Mouse (Mus musculus): ENCODE measurements around the gene 2310022A10Rik. TPM values are rescaled to one million over a fixed set of nuclear protein-coding genes. Genes with fewer than 3 reads are reported as not detected.
A peak's percentile ranks its signal among the peaks of the same experiment; 100 is the strongest.

Gene 2310022A10Rik
- polyA plus RNA-seq, 1 experiment from 2014 or later = 22.5 TPM

DNA sequence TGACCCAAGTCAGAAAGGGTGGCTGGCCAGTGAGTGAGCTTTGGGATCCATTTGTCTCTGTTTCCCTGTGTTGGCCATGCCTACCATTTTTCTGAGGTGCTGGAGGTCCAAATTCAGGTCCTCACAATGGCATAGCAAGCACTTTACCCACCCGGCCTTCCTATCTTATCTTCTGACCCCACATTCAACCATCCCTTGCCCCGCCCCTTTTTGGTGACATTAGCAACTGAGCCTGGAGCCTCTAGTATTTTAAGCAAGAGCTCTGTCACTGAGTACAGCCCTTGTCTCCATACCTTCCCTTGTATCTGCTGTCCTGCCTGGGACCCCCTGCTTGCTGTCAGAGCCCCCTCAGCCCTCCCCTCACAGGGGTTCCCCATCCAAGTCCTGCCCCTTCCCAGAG, 17.6 kb upstream of the 2310022A10Rik start:
- 57% methylated on average over 2 of the region's 2 CpGs for WGBS (ENCODE audit: insufficient replicate concordance)
- Histone ChIP-seq H3K9ac (ENCODE audit: low read depth, low read length) (no peak overlapping the region), H3K4me1 (ENCODE audit: control insufficient read depth, insufficient read depth, low read length) (peaks cover 4% of the 10 kb centered on the region), H3K27me3 (ENCODE audit: control insufficient read depth, insufficient read depth, low read length) (no peaks in the 10 kb centered on the region), H3K4me2 (peak overlapping the region; percentile 31; the same call in 1 of the 2 replicates), H3K36me3 (ENCODE audit: control insufficient read depth, insufficient read depth, low read length) (peaks cover 8% of the 10 kb centered on the region), H3K27ac (ENCODE audit: low read depth, low read length) (peak overlapping the region; percentile 64; the same call in 1 of the 2 replicates), H3K4me3 (ENCODE audit: low read depth, low read length) (no peak overlapping the region), H3K9me3 (replicated peaks; ENCODE audit: control insufficient read depth, low read length) (no peaks in the 10 kb centered on the region)
- peak; percentile 55; the same call in 1 of the 2 replicates for ATAC-seq (replicated peaks; ENCODE audit: insufficient number of reproducible peaks, low FRiP score, low TSS enrichment)

DNA sequence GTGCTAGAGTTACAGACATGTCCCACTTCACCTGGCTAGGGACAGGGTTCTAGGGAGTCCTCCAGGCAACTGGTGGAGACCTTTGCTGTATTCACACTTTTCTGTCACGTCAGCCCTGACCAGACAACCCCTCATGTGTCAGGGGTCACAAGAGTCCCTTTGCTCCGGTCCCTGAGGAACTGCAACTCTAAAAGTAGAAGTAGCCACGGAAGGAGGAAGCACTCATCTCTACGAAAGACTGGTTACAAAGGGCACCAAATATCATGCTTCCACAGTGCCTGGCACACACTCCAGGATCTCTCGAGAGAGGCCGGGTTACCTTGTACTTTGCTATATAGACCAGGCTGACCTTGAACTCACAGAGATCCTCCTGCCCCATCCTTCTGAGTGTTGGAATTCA, 16.4 kb upstream of the 2310022A10Rik start:
- no peaks in the 10 kb centered on the region for H3K27me3 ChIP-seq (ENCODE audit: control insufficient read depth, insufficient read depth, low read length)
- peaks cover 5% of the 10 kb centered on the region for H3K4me1 ChIP-seq (ENCODE audit: control insufficient read depth, insufficient read depth, low read length)
- no peak overlapping the region for H3K9ac ChIP-seq (ENCODE audit: low read depth, low read length)
- H3K4me3 ChIP-seq (ENCODE audit: low read depth, low read length) = no peak overlapping the region
- H3K9me3 ChIP-seq (replicated peaks; ENCODE audit: control insufficient read depth, low read length) = no peaks in the 10 kb centered on the region
- peaks cover 8% of the 10 kb centered on the region for H3K36me3 ChIP-seq (ENCODE audit: control insufficient read depth, insufficient read depth, low read length)
- 90% methylated on average over 6 of the region's 6 CpGs for WGBS (ENCODE audit: insufficient replicate concordance)
- H3K4me2 ChIP-seq = no peak overlapping the region
- no peak for ATAC-seq (replicated peaks; ENCODE audit: insufficient number of reproducible peaks, low FRiP score, low TSS enrichment)
- no peak overlapping the region for H3K27ac ChIP-seq (ENCODE audit: low read depth, low read length)

DNA sequence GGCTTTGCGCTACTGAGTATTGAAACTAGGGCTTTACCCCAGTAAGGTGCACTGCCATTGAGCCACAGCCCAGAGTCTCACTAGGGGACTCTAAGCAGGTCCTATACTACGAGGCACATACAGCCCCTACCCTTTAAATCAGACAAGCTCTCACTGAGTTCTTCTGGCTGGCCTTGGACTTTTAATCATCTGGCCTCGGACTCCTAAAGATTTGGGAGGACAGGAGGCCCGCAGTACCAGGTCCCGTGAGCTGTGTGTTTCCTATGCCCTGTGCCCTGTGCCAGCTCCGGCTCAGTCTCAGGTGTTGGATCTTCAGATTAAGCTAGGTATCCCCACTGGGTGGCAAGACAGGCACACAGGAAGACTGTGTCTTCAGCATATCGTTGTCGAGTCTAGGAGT, 15.0 kb upstream of the 2310022A10Rik start:
- 89% methylated on average over 8 of the region's 8 CpGs for WGBS (ENCODE audit: insufficient replicate concordance)
- no peak for ATAC-seq (replicated peaks; ENCODE audit: insufficient number of reproducible peaks, low FRiP score, low TSS enrichment)
- Histone ChIP-seq H3K9me3 (replicated peaks; ENCODE audit: control insufficient read depth, low read length) (no peaks in the 10 kb centered on the region), H3K4me3 (ENCODE audit: low read depth, low read length) (no peak overlapping the region), H3K4me1 (ENCODE audit: control insufficient read depth, insufficient read depth, low read length) (peaks cover 13% of the 10 kb centered on the region), H3K9ac (ENCODE audit: low read depth, low read length) (no peak overlapping the region), H3K27ac (ENCODE audit: low read depth, low read length) (no peak overlapping the region), H3K36me3 (ENCODE audit: control insufficient read depth, insufficient read depth, low read length) (peaks cover 3% of the 10 kb centered on the region; the same call in 1 of the 2 replicates), H3K4me2 (no peak overlapping the region), H3K27me3 (ENCODE audit: control insufficient read depth, insufficient read depth, low read length) (no peaks in the 10 kb centered on the region)

GRCm38 (mm10) chr7:27538797-27539196, 14.2 kb upstream of the 2310022A10Rik start:
- H3K27me3 ChIP-seq (ENCODE audit: control insufficient read depth, insufficient read depth, low read length) = no peaks in the 10 kb centered on the region
- H3K4me1 ChIP-seq (ENCODE audit: control insufficient read depth, insufficient read depth, low read length) = peaks cover 13% of the 10 kb centered on the region
- H3K9ac ChIP-seq (ENCODE audit: low read depth, low read length) = no peak overlapping the region
- 76% methylated on average over 2 of the region's 2 CpGs for WGBS (ENCODE audit: insufficient replicate concordance)
- H3K4me2 ChIP-seq = no peak overlapping the region
- no peak for ATAC-seq (replicated peaks; ENCODE audit: insufficient number of reproducible peaks, low FRiP score, low TSS enrichment)
- no peak overlapping the region for H3K4me3 ChIP-seq (ENCODE audit: low read depth, low read length)
- no peak overlapping the region for H3K27ac ChIP-seq (ENCODE audit: low read depth, low read length)
- peaks cover 3% of the 10 kb centered on the region; the same call in 1 of the 2 replicates for H3K36me3 ChIP-seq (ENCODE audit: control insufficient read depth, insufficient read depth, low read length)
- H3K9me3 ChIP-seq (replicated peaks; ENCODE audit: control insufficient read depth, low read length) = no peaks in the 10 kb centered on the region

DNA sequence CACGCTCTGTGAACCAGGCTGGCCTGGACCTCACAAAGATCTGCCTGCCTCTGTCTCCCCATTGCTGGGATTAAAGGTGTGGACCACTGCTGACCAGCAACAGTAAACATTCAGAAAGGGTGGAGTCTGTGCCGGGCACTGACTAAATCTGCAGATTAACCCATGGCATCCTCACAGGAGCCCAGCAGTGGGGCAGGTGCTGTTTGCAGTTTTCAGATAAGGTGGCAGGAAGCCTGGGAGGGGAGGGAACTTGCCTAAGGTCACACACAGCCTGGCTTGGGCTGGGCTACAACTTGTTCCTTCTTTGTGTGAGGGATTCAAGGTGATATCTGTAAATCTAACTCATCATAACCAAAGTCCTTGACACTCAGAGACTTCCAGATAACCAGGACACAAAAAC, 12.5 kb upstream of the 2310022A10Rik start:
- no peaks in the 10 kb centered on the region for H3K9me3 ChIP-seq (replicated peaks; ENCODE audit: control insufficient read depth, low read length)
- H3K4me3 ChIP-seq (ENCODE audit: low read depth, low read length) = no peak overlapping the region
- 62% methylated on average over 2 of the region's 2 CpGs for WGBS (ENCODE audit: insufficient replicate concordance)
- peaks cover 11% of the 10 kb centered on the region for H3K4me1 ChIP-seq (ENCODE audit: control insufficient read depth, insufficient read depth, low read length)
- 0 out of 2 replicates have a peak, but pooled peaks have one; percentile 23 for ATAC-seq (replicated peaks; ENCODE audit: insufficient number of reproducible peaks, low FRiP score, low TSS enrichment)
- no peak overlapping the region for H3K4me2 ChIP-seq
- H3K27me3 ChIP-seq (ENCODE audit: control insufficient read depth, insufficient read depth, low read length) = no peaks in the 10 kb centered on the region
- no peak overlapping the region for H3K9ac ChIP-seq (ENCODE audit: low read depth, low read length)
- no peak overlapping the region for H3K27ac ChIP-seq (ENCODE audit: low read depth, low read length)
- H3K36me3 ChIP-seq (ENCODE audit: control insufficient read depth, insufficient read depth, low read length) = peaks cover 3% of the 10 kb centered on the region; the same call in 1 of the 2 replicates

GRCm38 (mm10) chr7:27540935-27541334, 12.1 kb upstream of the 2310022A10Rik start:
- Histone ChIP-seq H3K4me1 (ENCODE audit: control insufficient read depth, insufficient read depth, low read length) (peaks cover 9% of the 10 kb centered on the region), H3K4me3 (ENCODE audit: low read depth, low read length) (no peak overlapping the region), H3K9ac (ENCODE audit: low read depth, low read length) (no peak overlapping the region), H3K9me3 (replicated peaks; ENCODE audit: control insufficient read depth, low read length) (no peaks in the 10 kb centered on the region), H3K36me3 (ENCODE audit: control insufficient read depth, insufficient read depth, low read length) (peaks cover 3% of the 10 kb centered on the region; the same call in 1 of the 2 replicates), H3K4me2 (no peak overlapping the region), H3K27me3 (ENCODE audit: control insufficient read depth, insufficient read depth, low read length) (no peaks in the 10 kb centered on the region), H3K27ac (ENCODE audit: low read depth, low read length) (no peak overlapping the region)
- ATAC-seq (replicated peaks; ENCODE audit: insufficient number of reproducible peaks, low FRiP score, low TSS enrichment) = no peak; the same call in 1 of the 2 replicates
- 80% methylated on average over 6 of the region's 6 CpGs for WGBS (ENCODE audit: insufficient replicate concordance)

GRCm38 (mm10) chr7:27541431-27541830, 11.6 kb upstream of the 2310022A10Rik start:
- no peaks in the 10 kb centered on the region for H3K27me3 ChIP-seq (ENCODE audit: control insufficient read depth, insufficient read depth, low read length)
- H3K9ac ChIP-seq (ENCODE audit: low read depth, low read length) = no peak overlapping the region
- H3K36me3 ChIP-seq (ENCODE audit: control insufficient read depth, insufficient read depth, low read length) = peaks cover 3% of the 10 kb centered on the region; the same call in 1 of the 2 replicates
- no peak overlapping the region for H3K4me3 ChIP-seq (ENCODE audit: low read depth, low read length)
- no peak for ATAC-seq (replicated peaks; ENCODE audit: insufficient number of reproducible peaks, low FRiP score, low TSS enrichment)
- H3K4me2 ChIP-seq = peak overlapping the region; percentile 97; the same call in 1 of the 2 replicates
- 78% methylated on average over 16 of the region's 16 CpGs for WGBS (ENCODE audit: insufficient replicate concordance)
- H3K4me1 ChIP-seq (ENCODE audit: control insufficient read depth, insufficient read depth, low read length) = peaks cover 9% of the 10 kb centered on the region
- no peaks in the 10 kb centered on the region for H3K9me3 ChIP-seq (replicated peaks; ENCODE audit: control insufficient read depth, low read length)
- H3K27ac ChIP-seq (ENCODE audit: low read depth, low read length) = no peak overlapping the region

- H3K4me2 ChIP-seq = peak overlapping the region; percentile 97
- H3K27me3 ChIP-seq (ENCODE audit: control insufficient read depth, insufficient read depth, low read length) = no peaks in the 10 kb centered on the region
- H3K27ac ChIP-seq (ENCODE audit: low read depth, low read length) = no peak overlapping the region
- ATAC-seq (replicated peaks; ENCODE audit: insufficient number of reproducible peaks, low FRiP score, low TSS enrichment) = no peak
- H3K9ac ChIP-seq (ENCODE audit: low read depth, low read length) = peak overlapping the region; percentile 74
- H3K36me3 ChIP-seq (ENCODE audit: control insufficient read depth, insufficient read depth, low read length) = peaks cover 3% of the 10 kb centered on the region; the same call in 1 of the 2 replicates
- no peaks in the 10 kb centered on the region for H3K9me3 ChIP-seq (replicated peaks; ENCODE audit: control insufficient read depth, low read length)
- WGBS (ENCODE audit: insufficient replicate concordance) = 56% methylated on average over 5 of the region's 5 CpGs
- peak overlapping the region; percentile 63 for H3K4me3 ChIP-seq (ENCODE audit: low read depth, low read length)
- H3K4me1 ChIP-seq (ENCODE audit: control insufficient read depth, insufficient read depth, low read length) = peaks cover 9% of the 10 kb centered on the region
Observed at GRCm38 (mm10) chr7:27541922-27542321, 11.1 kb upstream of the 2310022A10Rik start.

- H3K36me3 ChIP-seq (ENCODE audit: control insufficient read depth, insufficient read depth, low read length) = peaks cover 3% of the 10 kb centered on the region; the same call in 1 of the 2 replicates
- H3K9ac ChIP-seq (ENCODE audit: low read depth, low read length) = peak overlapping the region; percentile 74
- peak overlapping the region; percentile 97 for H3K4me2 ChIP-seq
- H3K27me3 ChIP-seq (ENCODE audit: control insufficient read depth, insufficient read depth, low read length) = no peaks in the 10 kb centered on the region
- H3K4me1 ChIP-seq (ENCODE audit: control insufficient read depth, insufficient read depth, low read length) = peaks cover 9% of the 10 kb centered on the region
- whole genome bisulfite sequencing (ENCODE audit: insufficient replicate concordance) = 1% methylated on average over 30 of the region's 30 CpGs
- peak; percentile 83 for ATAC-seq (replicated peaks; ENCODE audit: insufficient number of reproducible peaks, low FRiP score, low TSS enrichment)
- no peaks in the 10 kb centered on the region for H3K9me3 ChIP-seq (replicated peaks; ENCODE audit: control insufficient read depth, low read length)
- peak overlapping the region; percentile 63 for H3K4me3 ChIP-seq (ENCODE audit: low read depth, low read length)
- H3K27ac ChIP-seq (ENCODE audit: low read depth, low read length) = no peak overlapping the region
Observed at GRCm38 (mm10) chr7:27542392-27543033, 10.5 kb upstream of the 2310022A10Rik start.

All from heart, embryonic 11.5 days (tissue).